Comparison of ENCODE assay signal across 16 mouse cellular contexts in genomic region chr7:29225520-29225919, GRCm38 (mm10). TPM values are rescaled to one million over a fixed set of nuclear protein-coding genes. Genes with fewer than 3 reads are reported as not detected.
DNase-seq lines count a peak whose midpoint lies in the region; ATAC-seq and TF ChIP-seq lines count a peak whose summit lies in the region.
"Had no signal": no experiment of that assay in that cellular context is flagged by ENCODE, and none has a peak within 500 bp of the region (broad histone marks: within the 10 kb centered on the region; RNA-seq: fewer than 3 reads in every experiment).

No protein-coding gene starts in this region.

- H3K4me1 ChIP-seq in kidney, embryonic 14.5 days (ENCODE audit: control insufficient read depth, insufficient read depth, low read length): peaks cover 8% of the 10 kb centered on the region; the same call in 1 of the 2 replicates
- H3K4me1 ChIP-seq in E14TG2a.4 (replicated peaks; ENCODE audit: low read depth, low read length): peaks cover 29% of the 10 kb centered on the region
- H3K4me1 ChIP-seq in hindbrain, embryonic 10.5 days (replicated peaks): peaks cover 12% of the 10 kb centered on the region
- peaks cover 10% of the 10 kb centered on the region for H3K4me1 ChIP-seq in limb, embryonic 13.5 days

- DNase-seq in kidney, adult 18-20 months: no peak
- DNase-seq in hindbrain, embryonic 10.5 days (ENCODE audit: low spot score): no peak
- DNase-seq in liver: no peak
- no peak for DNase-seq in embryo, embryonic 10.5 days (ENCODE audit: low spot score)
- no peak for DNase-seq in spleen, adult 18-20 months
- DNase-seq: cerebellum, adult 11 months; heart, adult 2 months; kidney, adult 9 months; lung, postnatal 10 days had no signal

- peak overlapping the region; percentile 8; the same call in 1 of the 2 replicates for H3K4me2 ChIP-seq in kidney, embryonic 14.5 days (replicated peaks; ENCODE audit: low read depth, low read length)
- peak overlapping the region; percentile 41; the same call in 1 of the 2 replicates for H3K4me2 ChIP-seq in limb, embryonic 13.5 days (replicated peaks)

- TF ChIP-seq CTCF in E14TG2a.4 (conservative IDR thresholded peaks at IDR 0.05; ENCODE audit: low read length): no peak

- H3K4me3 ChIP-seq in kidney, embryonic 14.5 days (ENCODE audit: low read length): no peak overlapping the region
- peak overlapping the region; percentile 24 for H3K4me3 ChIP-seq in E14TG2a.4 (replicated peaks; ENCODE audit: low read length)
- peak overlapping the region; percentile 38 for H3K4me3 ChIP-seq in hindbrain, embryonic 10.5 days
- no peak overlapping the region for H3K4me3 ChIP-seq in limb, embryonic 13.5 days
- H3K4me3 ChIP-seq: forebrain, embryonic 12.5 days; heart, adult 2 months had no signal

- H3K27me3 ChIP-seq in kidney, embryonic 14.5 days (ENCODE audit: control insufficient read depth, insufficient read depth, low read length): no peaks in the 10 kb centered on the region
- H3K27me3 ChIP-seq in E14TG2a.4 (ENCODE audit: insufficient read depth, low read length): peaks cover 34% of the 10 kb centered on the region
- H3K27me3 ChIP-seq in hindbrain, embryonic 10.5 days (ENCODE audit: insufficient read depth, poor library complexity, severe bottlenecking): peaks cover 31% of the 10 kb centered on the region
- peaks cover 14% of the 10 kb centered on the region for H3K27me3 ChIP-seq in limb, embryonic 13.5 days

- H3K36me3 ChIP-seq in kidney, embryonic 14.5 days (ENCODE audit: control insufficient read depth, insufficient read depth, low read length): no peaks in the 10 kb centered on the region
- H3K36me3 ChIP-seq in E14TG2a.4 (ENCODE audit: insufficient read depth, low read length): no peaks in the 10 kb centered on the region
- H3K36me3 ChIP-seq in hindbrain, embryonic 10.5 days: no peaks in the 10 kb centered on the region
- H3K36me3 ChIP-seq in limb, embryonic 13.5 days: peaks cover 4% of the 10 kb centered on the region; the same call in 1 of the 2 replicates
- H3K36me3 ChIP-seq: forebrain, embryonic 12.5 days had no signal

- H3K9me3 ChIP-seq in kidney, embryonic 14.5 days (ENCODE audit: control insufficient read depth, low read length): peaks cover 3% of the 10 kb centered on the region; the same call in 1 of the 2 replicates
- H3K9me3 ChIP-seq in E14TG2a.4 (ENCODE audit: low read length): peaks cover 7% of the 10 kb centered on the region
- H3K9me3 ChIP-seq in hindbrain, embryonic 10.5 days: no peaks in the 10 kb centered on the region
- peaks cover 3% of the 10 kb centered on the region; the same call in 1 of the 2 replicates for H3K9me3 ChIP-seq in limb, embryonic 13.5 days
- H3K9me3 ChIP-seq: forebrain, embryonic 12.5 days had no signal

- no peak overlapping the region for H3K9ac ChIP-seq in kidney, embryonic 14.5 days (ENCODE audit: low read depth, low read length)
- H3K9ac ChIP-seq in limb, embryonic 13.5 days: peak overlapping the region; percentile 48; the same call in 1 of the 2 replicates

- ATAC-seq in kidney, embryonic 14.5 days (ENCODE audit: low FRiP score, low TSS enrichment): 0 out of 2 replicates have a peak, but pooled peaks have one; percentile 41
- no peak for ATAC-seq in limb, embryonic 13.5 days (ENCODE audit: low FRiP score, low read depth)
- ATAC-seq: activated CD4-positive, CD25-positive, alpha-beta regulatory T cell, adult 4 months had no signal

- H3K27ac ChIP-seq in kidney, embryonic 14.5 days (ENCODE audit: low read depth, low read length): no peak overlapping the region
- peak overlapping the region; percentile 69 for H3K27ac ChIP-seq in hindbrain, embryonic 10.5 days
- H3K27ac ChIP-seq in limb, embryonic 13.5 days: no peak overlapping the region
- H3K27ac ChIP-seq: forebrain, embryonic 12.5 days; heart, adult 2 months; stomach, postnatal 0 days had no signal

- WGBS in kidney, embryonic 14.5 days: 74% methylated on average over 13 of the region's 13 CpGs
- WGBS in hindbrain, embryonic 10.5 days: 72% methylated on average over 13 of the region's 13 CpGs
- WGBS in limb, embryonic 13.5 days: 75% methylated on average over 13 of the region's 13 CpGs

RNA-seq across cellular contexts. Expression of gene Kcnk6, which starts 6.8 kb away (rescaled TPM):
- polyA plus RNA-seq in kidney, embryonic 14.5 days (2014; fragmentation: Nextera tagmentation; extraction: Ambion mirVana): 0.62 and 1.0 TPM in 2 replicates
- 0.76 and 0.97 TPM in 2 replicates for polyA plus RNA-seq in hindbrain, embryonic 10.5 days (2016; fragmentation: Nextera tagmentation; extraction: Ambion mirVana)
- polyA plus RNA-seq in limb, embryonic 13.5 days (2015; fragmentation: Nextera tagmentation; extraction: Ambion mirVana): 1.9 and 2.3 TPM in 2 replicates

RNA-seq across cellular contexts. Expression of gene Catsperg1, which starts 11.7 kb away (rescaled TPM):
- 0.61 and 0.97 TPM in 2 replicates for polyA plus RNA-seq in kidney, embryonic 14.5 days (2014; fragmentation: Nextera tagmentation; extraction: Ambion mirVana)
- polyA plus RNA-seq in hindbrain, embryonic 10.5 days (2016; fragmentation: Nextera tagmentation; extraction: Ambion mirVana): 0.51 and 0.97 TPM in 2 replicates
- 0.46 and 0.51 TPM in 2 replicates for polyA plus RNA-seq in limb, embryonic 13.5 days (2015; fragmentation: Nextera tagmentation; extraction: Ambion mirVana)
- polyA plus RNA-seq: C2C12 had no signal

RNA-seq across cellular contexts. Expression of gene Yif1b, which starts 12.6 kb away (rescaled TPM):
- polyA plus RNA-seq in kidney, embryonic 14.5 days (2014; fragmentation: Nextera tagmentation; extraction: Ambion mirVana): 120 and 132 TPM in 2 replicates
- polyA plus RNA-seq in hindbrain, embryonic 10.5 days (2016; fragmentation: Nextera tagmentation; extraction: Ambion mirVana): 110 and 115 TPM in 2 replicates
- polyA plus RNA-seq in limb, embryonic 13.5 days (2015; fragmentation: Nextera tagmentation; extraction: Ambion mirVana): 123 and 124 TPM in 2 replicates

RNA-seq across cellular contexts. Expression of gene 2200002D01Rik, which starts 22.7 kb away (rescaled TPM):
- polyA plus RNA-seq in kidney, embryonic 14.5 days (2014; fragmentation: Nextera tagmentation; extraction: Ambion mirVana): 5.2 and 8.3 TPM in 2 replicates
- polyA plus RNA-seq in hindbrain, embryonic 10.5 days (2016; fragmentation: Nextera tagmentation; extraction: Ambion mirVana): 6.9 and 7.4 TPM in 2 replicates
- 1.7 and 2.0 TPM in 2 replicates for polyA plus RNA-seq in limb, embryonic 13.5 days (2015; fragmentation: Nextera tagmentation; extraction: Ambion mirVana)

RNA-seq across cellular contexts. Expression of gene Psmd8, which starts 45.0 kb away (rescaled TPM):
- 281 and 283 TPM in 2 replicates for polyA plus RNA-seq in kidney, embryonic 14.5 days (2014; fragmentation: Nextera tagmentation; extraction: Ambion mirVana)
- polyA plus RNA-seq in hindbrain, embryonic 10.5 days (2016; fragmentation: Nextera tagmentation; extraction: Ambion mirVana): 305 and 348 TPM in 2 replicates
- polyA plus RNA-seq in limb, embryonic 13.5 days (2015; fragmentation: Nextera tagmentation; extraction: Ambion mirVana): 270 and 272 TPM in 2 replicates

Comparison
In these comparisons a context has a peak if more than half of its experiments do, and no peak if none do; other contexts are left out.
1. H3K4me3 ChIP-seq: peak in E14TG2a.4 (single experiment) and hindbrain, embryonic 10.5 days (single experiment); none in kidney, embryonic 14.5 days (single experiment) and limb, embryonic 13.5 days (single experiment).